15 mouse cellular contexts compared by ENCODE assay signal in the genomic region with DNA sequence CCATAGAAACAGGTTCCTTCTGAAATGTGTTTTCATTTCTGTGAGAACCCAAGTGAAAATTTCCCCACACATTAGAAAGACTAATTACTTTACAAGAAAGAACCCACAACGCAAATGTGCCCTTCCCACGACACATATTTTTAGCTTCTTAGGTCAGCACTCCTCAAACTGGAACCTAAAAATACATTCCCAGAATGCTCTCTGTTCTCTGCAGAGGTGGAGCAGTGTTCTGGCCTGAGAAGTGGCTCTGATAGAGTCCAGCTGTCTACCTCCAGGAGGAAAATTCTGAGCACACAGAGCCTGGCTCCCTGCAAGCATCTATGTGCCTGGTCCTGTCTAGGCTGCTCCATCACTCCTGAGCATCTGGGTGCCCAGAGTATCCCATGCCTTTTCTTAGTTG.
DNase-seq lines count a peak whose midpoint lies in the region; ATAC-seq and TF ChIP-seq lines count a peak whose summit lies in the region.
"Had no signal": no experiment of that assay in that cellular context is flagged by ENCODE, and none has a peak within 500 bp of the region (broad histone marks: within the 10 kb centered on the region; RNA-seq: fewer than 3 reads in every experiment).

No protein-coding gene starts in this region.

- H3K4me2 ChIP-seq in lung, embryonic 15.5 days, result no peak overlapping the region
- H3K4me2 ChIP-seq in intestine, embryonic 15.5 days (replicated peaks), result no peak overlapping the region
- H3K4me2 ChIP-seq: kidney, embryonic 15.5 days; limb, embryonic 13.5 days had no signal

- intact Hi-C loops in heart, postnatal 14 days (cut with DNase I), result no loop called here

- ATAC-seq in lung, embryonic 15.5 days (ENCODE audit: borderline replicate concordance, extremely low read depth, low FRiP score, low TSS enrichment), result 0 out of 2 replicates have a peak, but pooled peaks have one; percentile 47
- no peak for ATAC-seq in intestine, embryonic 15.5 days
- ATAC-seq: forebrain, postnatal 0 days had no signal

- no peaks in the 10 kb centered on the region for H3K9me3 ChIP-seq in lung, embryonic 15.5 days
- no peaks in the 10 kb centered on the region for H3K9me3 ChIP-seq in intestine, embryonic 15.5 days
- H3K9me3 ChIP-seq: kidney, embryonic 15.5 days; limb, embryonic 13.5 days; midbrain, embryonic 10.5 days had no signal

- 51% methylated on average over 2 of the region's 2 CpGs for WGBS in lung, embryonic 15.5 days
- WGBS in lung, adult 2 months, result 40% methylated on average over 2 of the region's 2 CpGs
- 43% methylated on average over 2 of the region's 2 CpGs for WGBS in intestine, embryonic 15.5 days

- TF ChIP-seq CTCF in lung, adult 2 months (IDR thresholded peaks at IDR 0.05; ENCODE audit: insufficient read depth, low read length), result no peak

- DNase-seq in frontal cortex, adult 2 months (ENCODE audit: extremely low spot score in 1 of 2, low spot score in 1 of 2), result peak; percentile 45 to 57
- no peak for DNase-seq in frontal cortex, postnatal 14 days (ENCODE audit: low spot score in 2 of 2)
- DNase-seq in lung, adult 2 months, result no peak
- peak; percentile 14 to 40 for DNase-seq in heart, postnatal 14 days
- peak; percentile 51 for DNase-seq in lung, postnatal 36 days
- DNase-seq in retina, postnatal 1 day, result no peak
- DNase-seq: cerebellum, adult 9-10 months; forebrain, postnatal 0 days had no signal

- H3K36me3 ChIP-seq in lung, embryonic 15.5 days, result no peaks in the 10 kb centered on the region
- H3K36me3 ChIP-seq in intestine, embryonic 15.5 days, result no peaks in the 10 kb centered on the region
- H3K36me3 ChIP-seq: kidney, embryonic 15.5 days; limb, embryonic 13.5 days; midbrain, embryonic 10.5 days had no signal

- no peak for TF ChIP-seq POLR2A in lung, adult 2 months (IDR thresholded peaks at IDR 0.05; ENCODE audit: borderline replicate concordance, extremely low read depth, low read depth, low read length)

- no peak overlapping the region for H3K9ac ChIP-seq in lung, embryonic 15.5 days
- no peak overlapping the region for H3K9ac ChIP-seq in intestine, embryonic 15.5 days
- H3K9ac ChIP-seq: forebrain, postnatal 0 days; kidney, embryonic 15.5 days; limb, embryonic 13.5 days had no signal

- H3K27me3 ChIP-seq in lung, embryonic 15.5 days, result no peaks in the 10 kb centered on the region
- H3K27me3 ChIP-seq in intestine, embryonic 15.5 days (replicated peaks), result no peaks in the 10 kb centered on the region
- H3K27me3 ChIP-seq: kidney, embryonic 15.5 days; limb, embryonic 13.5 days had no signal

- no peak overlapping the region for H3K4me3 ChIP-seq in lung, embryonic 15.5 days
- no peak overlapping the region for H3K4me3 ChIP-seq in lung, adult 2 months (replicated peaks; ENCODE audit: extremely low read depth, low read depth, low read length)
- no peak overlapping the region for H3K4me3 ChIP-seq in intestine, embryonic 15.5 days (replicated peaks)
- H3K4me3 ChIP-seq: erythroblast, embryonic 14.5 days; kidney, embryonic 15.5 days; limb, embryonic 13.5 days; midbrain, embryonic 10.5 days; myocyte had no signal

- H3K4me1 ChIP-seq in lung, embryonic 15.5 days, result no peaks in the 10 kb centered on the region
- no peaks in the 10 kb centered on the region for H3K4me1 ChIP-seq in lung, adult 2 months (ENCODE audit: control insufficient read depth, insufficient read depth, low read length)
- H3K4me1 ChIP-seq in intestine, embryonic 15.5 days (replicated peaks), result no peaks in the 10 kb centered on the region
- H3K4me1 ChIP-seq: limb, embryonic 13.5 days; midbrain, embryonic 10.5 days had no signal

- no peak overlapping the region for H3K27ac ChIP-seq in lung, embryonic 15.5 days
- no peak overlapping the region for H3K27ac ChIP-seq in intestine, embryonic 15.5 days
- H3K27ac ChIP-seq: kidney, embryonic 15.5 days; limb, embryonic 13.5 days; midbrain, embryonic 10.5 days had no signal

Comparison
In these comparisons a context has a peak if more than half of its experiments do, and no peak if none do; other contexts are left out.
1. DNase-seq: peak in frontal cortex, adult 2 months (2 of 2), heart, postnatal 14 days (2 of 2) and lung, postnatal 36 days (single experiment); none in frontal cortex, postnatal 14 days (0 of 2), lung, adult 2 months (single experiment) and retina, postnatal 1 day (single experiment).